Mouse (Mus musculus): ENCODE data around the gene Shb.
A peak's percentile ranks its signal among the peaks of the same experiment; 100 is the strongest.

Shb gene

DNA sequence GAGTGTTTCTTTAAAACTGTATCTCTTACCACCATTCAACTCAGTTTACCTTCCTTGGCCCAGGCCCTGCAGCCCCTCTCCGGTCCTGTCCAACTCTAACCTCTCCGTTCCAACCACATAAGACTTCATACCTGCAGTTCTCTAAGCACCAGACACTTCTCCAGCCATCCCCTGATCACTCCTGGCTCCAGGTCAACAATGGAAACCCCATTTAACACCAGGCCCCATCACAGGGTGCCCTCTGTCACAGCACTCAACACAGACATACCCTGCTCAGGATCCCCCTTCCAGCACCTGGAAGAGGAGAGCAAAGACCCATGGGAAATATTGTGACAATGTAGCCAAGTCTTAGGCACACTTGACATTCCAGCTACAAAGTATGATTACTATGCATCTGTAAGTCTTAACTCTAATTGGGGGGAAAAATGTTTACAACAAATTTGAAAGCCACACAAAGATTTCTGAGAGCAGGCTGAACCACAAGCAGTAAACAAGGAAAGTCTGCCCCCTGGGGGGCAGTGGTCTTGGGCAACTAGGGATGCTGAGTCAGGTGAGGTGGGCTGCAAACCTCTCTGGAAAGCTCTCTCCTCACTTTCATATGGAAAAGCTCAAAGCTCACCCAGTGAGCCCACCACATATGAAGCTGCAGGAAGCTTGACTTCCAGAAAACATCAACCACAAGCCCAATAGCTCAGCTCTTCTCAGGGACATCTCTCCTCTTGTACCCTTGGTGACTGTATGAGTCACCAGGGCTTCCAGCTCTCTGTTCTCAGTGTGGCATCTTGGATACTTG lies 4.5 kb downstream of the Shb start:
- no peak for DNase-seq (ENCODE audit: low spot score)

- no peak for DNase-seq (ENCODE audit: low spot score)
Observed at GRCm38 (mm10) chr4:45526846-45527561, 5.3 kb downstream of the Shb start.

DNA sequence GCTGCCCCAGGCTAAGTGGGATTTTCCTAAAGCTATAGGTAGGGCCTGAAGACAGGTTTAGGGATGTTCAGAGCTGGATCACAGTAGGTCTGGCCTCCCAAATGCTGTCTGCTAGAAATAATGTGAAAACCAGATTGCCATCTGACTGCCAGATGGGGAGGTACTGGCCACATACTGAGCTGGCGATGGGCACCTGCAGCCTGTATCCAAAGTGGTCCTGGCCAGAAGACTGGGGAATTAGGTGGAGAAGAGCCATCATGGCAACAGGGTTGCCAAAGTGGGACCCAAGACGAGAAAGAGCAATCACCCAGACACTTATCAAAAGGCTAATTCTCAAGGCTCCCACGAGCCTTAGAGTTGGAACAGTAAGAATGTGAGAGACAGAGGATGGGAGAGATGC lies 6.1 kb downstream of the Shb start:
- DNase-seq (ENCODE audit: low spot score), result no peak

GRCm38 (mm10) chr4:45525541-45525940 lies 6.7 kb downstream of the Shb start:
- DNase-seq (ENCODE audit: low spot score), result no peak

GRCm38 (mm10) chr4:45524602-45525001 lies 7.7 kb downstream of the Shb start:
- DNase-seq (ENCODE audit: low spot score), result no peak

DNA sequence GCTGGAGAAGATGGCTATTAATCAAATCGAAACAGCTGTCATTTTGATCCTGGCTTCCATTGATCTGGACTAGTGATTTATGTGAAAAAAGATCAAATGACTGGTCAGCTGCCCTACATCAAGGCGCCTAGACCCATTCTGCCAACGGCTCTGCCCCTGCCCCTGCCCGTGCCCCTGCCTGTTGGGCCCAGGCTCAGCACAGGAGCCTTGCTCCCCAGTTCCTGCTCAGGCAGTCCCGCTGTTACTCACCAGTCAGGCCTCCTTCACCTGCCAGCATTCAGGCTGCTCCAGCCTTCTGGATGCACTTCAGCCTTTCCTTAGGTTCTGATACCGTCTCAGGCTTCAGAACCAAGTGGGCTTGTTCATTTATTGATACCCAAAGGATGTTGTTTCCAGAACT lies 8.9 kb downstream of the Shb start:
- no peak for DNase-seq (ENCODE audit: low spot score)

- DNase-seq (ENCODE audit: low spot score), result no peak
Observed at GRCm38 (mm10) chr4:45522956-45523355, 9.3 kb downstream of the Shb start.

GRCm38 (mm10) chr4:45522583-45522900 lies 9.7 kb downstream of the Shb start:
- no peak for DNase-seq (ENCODE audit: low spot score)

GRCm38 (mm10) chr4:45521705-45522582 lies 10.3 kb downstream of the Shb start:
- DNase-seq (ENCODE audit: low spot score), result no peak

- DNase-seq (ENCODE audit: low spot score), result no peak
Observed at GRCm38 (mm10) chr4:45520375-45520774, 11.9 kb downstream of the Shb start.

GRCm38 (mm10) chr4:45517399-45517798 lies 14.9 kb downstream of the Shb start:
- DNase-seq (ENCODE audit: low spot score), result no peak

DNA sequence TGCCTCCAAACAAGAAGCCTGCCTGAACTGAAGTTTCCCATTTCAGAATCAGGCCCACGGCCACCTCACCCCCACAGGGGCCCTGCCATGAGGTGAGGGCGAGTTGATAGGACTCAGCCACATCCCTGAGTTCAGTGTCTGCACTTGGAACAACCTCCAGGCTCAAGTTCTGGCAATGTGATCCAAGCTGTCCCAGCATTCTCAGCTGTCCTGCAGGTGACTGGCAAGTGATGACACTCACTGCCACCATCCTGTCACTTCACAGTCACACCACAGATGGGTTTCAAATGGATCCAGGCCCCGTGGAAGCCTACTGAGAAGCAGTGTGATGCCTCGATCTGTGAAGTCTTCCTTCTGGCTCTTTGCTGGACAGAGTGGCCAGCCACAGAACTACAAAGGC lies 16.4 kb downstream of the Shb start:
- no peak for DNase-seq (ENCODE audit: low spot score)

DNA sequence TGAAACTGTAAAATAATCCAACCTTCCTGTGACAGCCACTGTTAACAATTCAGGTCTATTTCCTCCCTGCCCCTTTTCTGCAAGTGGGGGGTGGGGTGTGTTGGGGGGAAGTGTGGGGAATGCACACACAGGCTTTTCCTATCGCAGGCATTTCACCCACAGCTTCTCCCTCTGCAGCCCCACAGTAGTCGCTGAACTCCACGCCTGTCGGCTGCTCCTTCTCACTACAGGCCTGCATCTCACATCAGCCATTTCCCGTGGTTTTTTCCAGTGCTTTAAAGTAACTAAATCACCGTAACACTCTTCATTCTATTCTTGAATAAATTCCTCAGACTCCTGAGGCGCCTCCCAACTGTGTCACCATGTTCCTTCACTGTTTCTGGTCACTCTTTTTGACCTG lies 17.9 kb downstream of the Shb start:
- no peak for DNase-seq (ENCODE audit: low spot score)

DNA sequence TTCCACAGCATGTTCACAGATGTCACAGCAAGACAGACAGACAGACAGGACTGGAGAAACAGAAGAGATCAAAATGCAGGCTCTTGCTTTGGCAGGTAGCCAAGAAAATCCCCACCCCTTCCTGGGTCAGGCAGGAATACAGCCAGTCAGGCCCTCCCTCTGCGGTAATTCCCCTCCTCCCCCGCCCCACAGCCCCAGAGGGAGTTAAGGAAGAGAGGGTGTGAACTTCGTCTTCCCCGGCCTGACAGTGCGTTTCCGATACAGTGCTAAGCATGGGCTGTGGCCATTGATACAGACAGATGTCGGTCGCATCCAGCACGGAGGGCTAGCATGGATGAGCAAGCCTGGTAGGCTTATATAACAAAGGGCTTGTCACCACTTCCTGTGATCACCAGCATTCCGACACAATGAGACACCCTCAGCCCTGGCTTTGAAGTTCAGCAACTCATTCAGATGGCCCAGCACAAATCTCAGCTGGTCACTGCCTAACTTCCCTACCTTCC lies 18.4 kb downstream of the Shb start:
- DNase-seq (ENCODE audit: low spot score), result peak; percentile 44

- DNase-seq (ENCODE audit: low spot score), result no peak
Observed at GRCm38 (mm10) chr4:45513340-45513739, 18.9 kb downstream of the Shb start.

- DNase-seq (ENCODE audit: low spot score), result peak; percentile 57
Observed at GRCm38 (mm10) chr4:45510163-45510562, 22.1 kb downstream of the Shb start.

GRCm38 (mm10) chr4:45509416-45509815 lies 22.9 kb downstream of the Shb start:
- no peak for DNase-seq (ENCODE audit: low spot score)

DNA sequence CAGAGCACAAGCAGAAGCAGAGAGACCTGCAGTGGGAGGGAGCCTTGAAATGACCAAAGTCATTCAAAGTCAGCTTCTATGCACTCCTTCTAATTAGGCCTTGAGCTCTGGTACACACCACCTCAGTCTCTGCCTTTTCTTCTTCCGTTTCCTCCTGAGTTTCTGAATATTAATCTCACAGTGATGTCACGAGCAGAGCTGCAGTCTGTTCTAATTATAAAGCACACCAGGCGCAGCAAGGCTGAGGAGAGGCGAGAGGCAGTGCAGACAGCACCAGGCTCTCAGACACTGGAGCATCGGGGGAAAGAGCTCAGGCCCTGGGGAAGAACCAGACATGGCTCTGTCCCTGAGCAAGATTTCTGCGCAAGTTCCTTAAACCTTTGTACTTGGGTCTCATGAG lies 23.8 kb downstream of the Shb start:
- DNase-seq (ENCODE audit: low spot score), result no peak

DNA sequence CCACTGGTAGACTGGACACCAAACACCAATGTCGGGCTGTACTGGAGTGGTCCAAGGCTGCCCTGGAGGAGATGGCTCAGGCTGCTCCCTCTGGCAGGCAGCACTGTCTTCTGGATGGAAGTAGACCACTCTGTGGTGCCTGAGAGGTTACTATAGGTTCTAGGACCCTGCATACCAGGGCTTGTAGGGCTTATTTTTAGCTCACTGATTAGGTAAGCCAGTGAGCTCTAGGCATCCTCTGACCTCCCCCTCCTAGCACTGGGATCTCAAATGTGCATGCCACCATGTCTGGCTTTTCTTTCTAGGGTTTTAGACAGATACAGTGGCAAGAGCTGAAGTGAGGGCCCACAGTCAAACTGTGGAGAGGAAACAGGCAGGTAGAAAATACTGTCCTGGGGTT lies 24.8 kb downstream of the Shb start:
- no peak for DNase-seq (ENCODE audit: low spot score)

- DNase-seq (ENCODE audit: low spot score), result no peak
Observed at GRCm38 (mm10) chr4:45507039-45507438, 25.2 kb downstream of the Shb start.

GRCm38 (mm10) chr4:45506613-45507012 lies 25.7 kb downstream of the Shb start:
- no peak for DNase-seq (ENCODE audit: low spot score)

DNA sequence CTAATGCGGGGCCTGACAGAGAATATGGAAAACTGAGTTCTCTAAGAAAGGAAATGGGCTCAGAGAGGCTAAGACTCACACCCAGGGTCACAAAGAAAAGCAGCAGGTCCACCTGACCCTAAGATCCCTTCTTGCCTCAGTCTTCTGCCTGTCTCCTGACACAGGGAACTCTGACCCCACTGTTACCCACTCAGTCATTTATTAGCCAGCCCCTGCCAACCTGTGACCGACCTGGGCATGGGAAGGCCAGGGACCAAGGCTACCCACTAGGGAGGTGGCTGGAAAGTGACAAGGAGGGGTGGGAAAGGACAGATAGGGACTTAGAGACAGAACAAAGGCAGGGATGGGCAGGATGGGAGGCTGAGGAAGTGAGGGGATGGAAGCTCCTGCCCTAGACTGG lies 26.6 kb downstream of the Shb start:
- DNase-seq (ENCODE audit: low spot score), result no peak

GRCm38 (mm10) chr4:45505191-45505590 lies 27.1 kb downstream of the Shb start:
- no peak for DNase-seq (ENCODE audit: low spot score)
